Mouse (Mus musculus) frontal cortex, postnatal 25 days (tissue): ENCODE results near the gene Bcl9.
A peak's percentile ranks its signal among the peaks of the same experiment; 100 is the strongest.

Experiments
- DNase-seq, 2 experiments: peaks; one replicate each; pipeline ENCODE4 v3.0.0; 2022; ENCODE audit warnings: low spot score in 2 of 2

Bcl9 gene

GRCm38 (mm10) chr3:97297553-97298432, at the start of gene Bcl9:
Gene Bcl9, minus strand, starts transcription at chr3:97297917.
- DNase-seq = peak; percentile 56 to 74

GRCm38 (mm10) chr3:97339193-97339576, 41.5 kb upstream of the Bcl9 start:
- DNase-seq = no peak

- DNase-seq = peak; percentile 92 to 97
Observed at GRCm38 (mm10) chr3:97338522-97339192, 40.9 kb upstream of the Bcl9 start.

- DNase-seq = no peak
Observed at GRCm38 (mm10) chr3:97337306-97337705, 39.6 kb upstream of the Bcl9 start.

GRCm38 (mm10) chr3:97336331-97336730, 38.6 kb upstream of the Bcl9 start:
- no peak for DNase-seq

GRCm38 (mm10) chr3:97334618-97335017, 36.9 kb upstream of the Bcl9 start:
- DNase-seq = no peak

GRCm38 (mm10) chr3:97332172-97332571, 34.5 kb upstream of the Bcl9 start:
- no peak for DNase-seq

- DNase-seq = no peak
Observed at GRCm38 (mm10) chr3:97327809-97328208, 30.1 kb upstream of the Bcl9 start.

GRCm38 (mm10) chr3:97327356-97327755, 29.6 kb upstream of the Bcl9 start:
- DNase-seq = no peak

GRCm38 (mm10) chr3:97325621-97326345, 28.1 kb upstream of the Bcl9 start:
- DNase-seq = no peak

- no peak for DNase-seq
Observed at GRCm38 (mm10) chr3:97324046-97324445, 26.3 kb upstream of the Bcl9 start.

- no peak for DNase-seq
Observed at GRCm38 (mm10) chr3:97317302-97317701, 19.6 kb upstream of the Bcl9 start.

GRCm38 (mm10) chr3:97313431-97313830, 15.7 kb upstream of the Bcl9 start:
- no peak for DNase-seq

- DNase-seq = peak; percentile 47 to 60
Observed at GRCm38 (mm10) chr3:97311998-97312397, 14.3 kb upstream of the Bcl9 start.

- DNase-seq = no peak
Observed at GRCm38 (mm10) chr3:97309748-97310536, 12.2 kb upstream of the Bcl9 start.

- DNase-seq = no peak
Observed at GRCm38 (mm10) chr3:97308440-97308839, 10.7 kb upstream of the Bcl9 start.

- no peak for DNase-seq
Observed at GRCm38 (mm10) chr3:97305907-97306306, 8.2 kb upstream of the Bcl9 start.

GRCm38 (mm10) chr3:97301586-97301985, 3.9 kb upstream of the Bcl9 start:
- no peak for DNase-seq

GRCm38 (mm10) chr3:97300370-97300769, 2.7 kb upstream of the Bcl9 start:
- DNase-seq = no peak

GRCm38 (mm10) chr3:97299885-97300284, 2.2 kb upstream of the Bcl9 start:
- no peak for DNase-seq

GRCm38 (mm10) chr3:97298856-97299465, 1.2 kb upstream of the Bcl9 start:
- no peak for DNase-seq
